Mouse (Mus musculus): Measurements from ENCODE around the gene Sh3bgrl2.

Sh3bgrl2 gene

DNA sequence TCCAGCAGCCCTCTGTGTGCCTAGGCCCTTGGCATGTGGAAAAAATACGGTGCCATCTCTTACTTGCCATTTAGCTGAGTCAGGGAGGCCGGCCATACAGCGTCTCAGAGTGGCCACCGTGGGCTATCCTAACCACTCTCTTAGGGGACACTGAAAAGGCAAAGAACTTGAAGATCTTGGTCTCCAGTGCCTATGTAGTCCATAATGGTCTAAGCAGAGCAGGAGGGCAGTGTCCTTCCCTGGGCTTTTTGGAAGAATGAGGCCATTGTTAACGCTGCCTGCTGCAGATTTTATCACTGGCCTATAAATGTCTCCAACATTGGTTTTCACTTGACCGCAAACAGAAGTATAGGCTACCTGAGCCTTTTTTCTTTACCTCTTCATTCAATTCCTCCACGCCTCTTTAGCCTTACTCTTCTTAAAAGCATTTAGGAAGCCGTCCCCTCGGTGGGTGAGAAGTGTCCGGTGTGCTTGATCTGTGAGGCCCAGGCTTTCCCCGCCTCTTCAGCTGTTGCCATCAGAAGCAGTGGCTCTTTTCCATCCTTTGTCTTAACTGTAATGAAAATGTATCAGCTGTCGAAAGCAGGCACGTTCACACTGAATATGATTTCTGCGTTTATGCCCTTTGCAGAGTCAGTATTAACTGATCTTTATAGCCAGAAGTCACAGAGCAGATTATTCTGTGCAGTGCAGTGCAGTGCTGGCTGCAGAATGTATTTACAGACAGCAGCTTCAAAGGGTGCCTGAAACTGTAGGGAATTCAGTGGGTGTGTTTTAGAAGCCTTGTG lies 41.7 kb downstream of the Sh3bgrl2 start:
- in situ Hi-C loops (cut with MboI, MseI): no loop called here

- in situ Hi-C loops (cut with MboI, MseI): no loop called here
Observed at GRCm38 (mm10) chr9:83591848-83592456, 43.8 kb downstream of the Sh3bgrl2 start.

- in situ Hi-C loops (cut with MboI, MseI): no loop called here
Observed at GRCm38 (mm10) chr9:83593811-83594210, 45.7 kb downstream of the Sh3bgrl2 start.

- in situ Hi-C loops (cut with MboI, MseI): no loop called here
Observed at GRCm38 (mm10) chr9:83596132-83596531, 48.0 kb downstream of the Sh3bgrl2 start.

- in situ Hi-C loops (cut with MboI, MseI): no loop called here
Observed at GRCm38 (mm10) chr9:83596646-83597481, 48.7 kb downstream of the Sh3bgrl2 start.

GRCm38 (mm10) chr9:83598047-83598446 lies 49.9 kb downstream of the Sh3bgrl2 start:
- in situ Hi-C loops (cut with MboI, MseI): no loop called here

DNA sequence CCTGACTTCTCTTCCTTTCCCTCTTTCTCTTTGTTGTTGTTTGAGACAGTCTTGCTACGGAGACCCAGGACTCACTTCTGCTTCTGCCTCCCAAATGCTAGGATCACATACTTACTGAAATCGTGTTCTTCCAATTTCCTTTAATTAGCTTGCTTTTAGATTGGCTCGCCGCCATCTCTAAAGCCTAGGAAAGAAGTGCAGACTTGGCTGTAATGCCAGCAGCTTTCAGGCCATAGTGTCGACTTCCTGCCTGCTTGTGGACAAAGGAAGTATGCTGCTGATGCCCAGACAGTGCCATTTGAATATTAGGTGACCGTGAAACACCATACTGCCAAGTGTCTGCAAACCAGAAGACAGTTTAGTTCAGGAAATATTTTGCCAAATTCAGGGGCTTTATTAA lies 51.4 kb downstream of the Sh3bgrl2 start:
- in situ Hi-C loops (cut with MboI, MseI): no loop called here

- in situ Hi-C loops (cut with MboI, MseI): no loop called here
Observed at GRCm38 (mm10) chr9:83600286-83601048, 52.3 kb downstream of the Sh3bgrl2 start.

- in situ Hi-C loops (cut with MboI, MseI): no loop called here
Observed at GRCm38 (mm10) chr9:83602176-83602770, 54.1 kb downstream of the Sh3bgrl2 start.

DNA sequence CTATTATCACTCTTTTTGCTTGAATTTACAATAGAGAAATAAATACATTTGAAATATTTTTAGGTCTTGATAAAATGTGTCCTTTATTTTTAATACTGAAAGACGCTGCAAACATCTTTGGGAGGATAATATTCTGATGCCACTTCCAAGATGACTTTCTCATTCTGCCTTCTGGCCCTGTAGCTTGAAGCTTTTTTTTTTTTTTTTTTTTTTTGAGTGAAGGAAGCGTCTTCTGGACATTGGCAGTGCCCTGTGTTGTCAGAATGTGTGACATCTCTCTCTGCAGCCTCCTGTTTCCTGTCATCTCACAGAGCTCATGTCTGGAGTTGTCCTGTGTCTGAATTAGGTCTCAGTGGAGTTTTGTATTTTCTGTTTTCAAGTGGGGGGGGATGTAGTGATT lies 55.0 kb downstream of the Sh3bgrl2 start:
- in situ Hi-C loops (cut with MboI, MseI): no loop called here

- in situ Hi-C loops (cut with MboI, MseI): loop anchor here (5.0 kb wide), 1 partner anchor 224 kb away; no protein-coding TSS in a partner anchor
Observed at GRCm38 (mm10) chr9:83605886-83606640, 57.9 kb downstream of the Sh3bgrl2 start.

GRCm38 (mm10) chr9:83608135-83608534 lies 60.0 kb downstream of the Sh3bgrl2 start:
- in situ Hi-C loops (cut with MboI, MseI): loop anchor here (5.0 kb wide), 1 partner anchor 226 kb away; no protein-coding TSS in a partner anchor

DNA sequence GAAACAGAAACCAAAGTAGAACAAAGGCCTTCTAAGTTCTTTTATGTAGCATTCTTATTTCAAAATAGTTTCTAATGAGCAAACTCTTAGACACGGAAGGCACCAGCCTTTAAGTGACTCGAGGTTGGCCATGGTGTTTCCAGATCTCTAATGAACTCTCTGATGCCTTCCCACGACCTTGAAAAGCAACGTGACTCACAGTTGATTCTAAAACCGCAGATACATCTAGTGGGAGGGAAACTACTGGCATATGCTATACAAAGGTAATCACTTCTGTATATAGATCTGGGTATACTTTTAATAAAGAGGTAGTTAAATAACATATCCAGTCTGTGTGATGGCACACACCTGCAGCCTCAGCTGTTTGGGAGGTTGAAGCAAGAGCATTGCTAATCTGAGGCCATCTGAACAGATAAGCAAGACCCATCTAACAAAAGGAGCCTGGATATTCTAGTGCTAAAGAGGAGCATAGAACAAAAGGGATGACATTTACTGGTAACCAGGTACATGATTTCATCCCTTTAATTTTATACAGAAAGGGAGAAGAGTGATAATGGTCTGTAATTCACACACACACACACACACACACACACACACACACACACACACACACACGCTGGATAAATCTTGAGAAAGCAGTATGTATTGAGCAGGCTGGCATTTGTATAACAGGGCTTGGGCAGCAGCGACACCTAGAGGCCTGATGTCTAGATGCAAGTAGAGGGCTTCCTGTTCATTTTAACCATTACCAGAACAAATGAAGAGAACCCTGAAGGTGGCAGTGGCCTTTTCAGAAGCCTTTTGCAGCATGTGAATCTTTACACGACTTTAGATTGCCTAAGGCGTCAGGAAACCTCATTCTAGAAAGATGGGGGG lies 61.5 kb downstream of the Sh3bgrl2 start:
- in situ Hi-C loops (cut with MboI, MseI): loop anchor here (5.0 kb wide), 1 partner anchor 227 kb away; no protein-coding TSS in a partner anchor

- in situ Hi-C loops (cut with MboI, MseI): no loop called here
Observed at GRCm38 (mm10) chr9:83615912-83616585, 67.9 kb downstream of the Sh3bgrl2 start.

GRCm38 (mm10) chr9:83616586-83617081 lies 68.5 kb downstream of the Sh3bgrl2 start:
- in situ Hi-C loops (cut with MboI, MseI): no loop called here

- in situ Hi-C loops (cut with MboI, MseI): no loop called here
Observed at GRCm38 (mm10) chr9:83623455-83623854, 75.3 kb downstream of the Sh3bgrl2 start.

- in situ Hi-C loops (cut with MboI, MseI): no loop called here
Observed at GRCm38 (mm10) chr9:83624193-83624592, 76.1 kb downstream of the Sh3bgrl2 start.

GRCm38 (mm10) chr9:83625085-83625484 lies 77.0 kb downstream of the Sh3bgrl2 start:
- in situ Hi-C loops (cut with MboI, MseI): no loop called here
